Mouse (Mus musculus) kidney, postnatal 0 days (tissue): Measurements from ENCODE around the gene Amph. TPM values are rescaled to one million over a fixed set of nuclear protein-coding genes. Genes with fewer than 3 reads are reported as not detected.
A peak's percentile ranks its signal among the peaks of the same experiment; 100 is the strongest.

Source experiments
- ATAC-seq: fragments of 200-750 bp; cut with Nextera tagmentation; replicated peaks from 2 replicates; pipeline ENCODE4 v1.8.0; 2017; ENCODE audit warnings: low read depth, moderate number of reproducible peaks, moderate TSS enrichment, moderate library complexity; ENCODE audit not compliant: low FRiP score
- DNase-seq: peaks from one replicate; pipeline ENCODE4 v3.0.0-alpha.2; 2016; ENCODE audit warnings: low spot score
- H3K27ac ChIP-seq: fragments of 300-500 bp; sonication (generic); 2 replicates; pipeline ENCODE4 v1.5.1; 2014; ENCODE audit warnings: mild to moderate bottlenecking
- H3K27me3 ChIP-seq: fragments of 300-500 bp; sonication (generic); 2 replicates; pipeline ENCODE4 v1.6.1; 2014; ENCODE audit warnings: low read length, mixed read lengths; ENCODE audit not compliant: insufficient read depth
- H3K36me3 ChIP-seq: fragments of 300-500 bp; sonication (generic); 2 replicates; pipeline ENCODE4 v1.6.1; 2014; ENCODE audit warnings: low read length, mixed read lengths; ENCODE audit not compliant: insufficient read depth
- H3K4me1 ChIP-seq: fragments of 300-500 bp; sonication (generic); replicated peaks from 2 replicates; pipeline ENCODE4 v1.6.1; 2014; ENCODE audit warnings: antibody characterized with exemption, low read length, mixed read lengths; ENCODE audit not compliant: insufficient read depth
- H3K4me2 ChIP-seq: fragments of 300-500 bp; sonication (generic); 2 replicates; pipeline ENCODE4 v1.6.1; 2014; ENCODE audit warnings: mild to moderate bottlenecking, low read length, moderate library complexity, mixed read lengths
- H3K4me3 ChIP-seq: fragments of 300-500 bp; sonication (generic); replicated peaks from 2 replicates; pipeline ENCODE4 v1.5.1; 2014; ENCODE audit warnings: low read depth, low read length
- H3K9ac ChIP-seq: fragments of 300-500 bp; sonication (generic); 2 replicates; pipeline ENCODE4 v1.6.1; 2014; ENCODE audit warnings: low read depth, low read length
- H3K9me3 ChIP-seq: fragments of 300-500 bp; sonication (generic); replicated peaks from 2 replicates; pipeline ENCODE4 v1.6.1; 2016; ENCODE audit warnings: low read length, inconsistent platforms, mixed read lengths
- CTCF ChIP-seq: IDR thresholded peaks from 2 replicates; pipeline ENCODE4 v1.5.1; 2016; ENCODE audit warnings: antibody characterized with exemption, low read depth, mild to moderate bottlenecking, moderate library complexity
- WGBS: fragments of 180-500 bp; shearing (Covaris S2); extraction: QIAGEN DNeasy Blood & Tissue Kit; methylation state at CpG from one replicate; pipeline ENCODE4 v1.1.7; 2014; 5-methylcytosine and 5-hydroxymethylcytosine counted together
- polyA plus RNA-seq: library from polyadenylated mRNA; unstranded; fragments of >200 nt; fragmentation: Nextera tagmentation; extraction: Ambion mirVana; gene quantifications from 2 replicates; pipeline ENCODE4 v1.2.1, GENCODE M21; 2015

Amph gene
- polyA plus RNA-seq, 1 experiment from 2014 or later = 7.2 TPM

DNA sequence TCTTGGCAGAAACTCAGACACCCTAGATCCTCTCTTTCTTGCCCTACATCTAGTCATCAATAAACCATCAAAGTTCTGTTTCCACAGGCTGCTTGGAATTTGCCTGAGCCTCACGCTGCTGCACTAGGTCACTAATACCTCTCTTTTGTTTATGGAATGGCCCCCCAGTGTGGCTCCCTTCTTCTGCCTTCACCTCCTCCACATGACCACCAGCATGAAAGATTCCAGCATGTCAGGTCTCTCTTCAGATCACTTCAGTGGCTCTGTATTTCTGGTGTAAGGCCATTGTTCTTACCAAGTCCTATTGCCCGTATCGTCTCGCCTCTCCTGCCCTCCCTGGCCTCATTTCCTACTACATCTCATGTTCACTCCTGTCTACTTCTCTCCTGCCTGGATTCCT lies 39.3 kb downstream of the Amph start:
- WGBS = 62% methylated on average over 4 of the region's 4 CpGs
- no peaks in the 10 kb centered on the region for H3K9me3 ChIP-seq
- no peak overlapping the region for H3K9ac ChIP-seq
- DNase-seq = no peak
- no peaks in the 10 kb centered on the region for H3K36me3 ChIP-seq
- no peaks in the 10 kb centered on the region for H3K27me3 ChIP-seq
- no peak overlapping the region for H3K27ac ChIP-seq
- no peak for ATAC-seq
- no peaks in the 10 kb centered on the region for H3K4me1 ChIP-seq
- no peak for TF ChIP-seq CTCF
- no peak overlapping the region for H3K4me2 ChIP-seq
- H3K4me3 ChIP-seq = no peak overlapping the region

GRCm38 (mm10) chr13:18988323-18988722 lies 40.3 kb downstream of the Amph start:
- Histone ChIP-seq H3K4me1 (no peaks in the 10 kb centered on the region), H3K4me2 (no peak overlapping the region), H3K36me3 (no peaks in the 10 kb centered on the region), H3K4me3 (no peak overlapping the region), H3K9ac (no peak overlapping the region), H3K27me3 (no peaks in the 10 kb centered on the region), H3K27ac (no peak overlapping the region), H3K9me3 (no peaks in the 10 kb centered on the region)
- 65% methylated on average over 4 of the region's 4 CpGs for WGBS
- DNase-seq (peak; percentile 1), ATAC-seq (no peak)
- no peak for TF ChIP-seq CTCF

DNA sequence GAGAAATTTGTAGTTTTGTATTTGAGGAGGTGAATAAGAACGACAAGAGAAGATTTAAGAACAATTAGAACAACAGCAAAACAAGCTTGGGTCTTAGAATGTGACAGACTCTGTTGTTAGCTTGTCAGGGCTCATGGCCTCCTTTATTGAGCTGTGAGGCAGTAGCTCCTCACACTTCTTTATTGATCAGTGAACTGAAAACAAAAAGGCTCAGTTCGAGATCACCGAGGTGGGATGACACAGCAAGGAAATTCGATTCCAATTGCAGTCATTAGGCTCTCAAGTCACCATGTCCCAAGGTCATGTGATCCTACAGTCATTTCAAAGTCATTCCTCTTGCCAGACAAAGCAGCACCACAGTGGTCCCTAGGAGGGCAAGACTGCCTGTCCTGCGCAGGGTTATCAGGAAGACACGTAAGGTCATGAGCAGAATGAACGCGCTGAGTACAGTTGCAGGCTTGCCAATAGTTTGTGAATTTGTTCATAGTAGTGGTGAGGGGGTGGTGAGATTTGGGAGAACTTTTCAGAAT lies 41.2 kb downstream of the Amph start:
- 44% methylated on average over 8 of the region's 8 CpGs for WGBS
- no peak for TF ChIP-seq CTCF
- no peak overlapping the region for H3K9ac ChIP-seq
- no peaks in the 10 kb centered on the region for H3K9me3 ChIP-seq
- H3K36me3 ChIP-seq = no peaks in the 10 kb centered on the region
- H3K4me1 ChIP-seq = no peaks in the 10 kb centered on the region
- H3K27ac ChIP-seq = no peak overlapping the region
- DNase-seq (no peak), ATAC-seq (no peak)
- no peak overlapping the region for H3K4me3 ChIP-seq
- H3K4me2 ChIP-seq = no peak overlapping the region
- H3K27me3 ChIP-seq = no peaks in the 10 kb centered on the region

DNA sequence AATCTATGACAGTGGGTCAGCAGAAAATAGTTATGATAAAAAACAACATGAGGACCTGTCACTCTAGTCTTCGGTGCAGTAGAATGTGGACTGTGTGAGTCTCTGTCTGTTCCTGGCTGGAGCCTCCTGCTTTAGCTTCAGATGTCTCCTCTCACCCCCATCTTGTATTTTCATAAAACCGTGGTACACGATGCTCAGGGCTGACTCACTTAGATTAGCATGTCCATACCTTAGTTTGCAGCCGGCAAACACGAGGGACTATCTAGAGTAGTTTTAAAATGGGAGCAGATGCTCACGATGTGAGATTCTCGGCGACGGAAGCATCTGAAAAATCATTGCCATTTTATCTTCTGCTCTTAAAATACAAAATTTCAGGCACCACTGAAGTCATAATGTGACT lies 54.5 kb downstream of the Amph start:
- no peaks in the 10 kb centered on the region for H3K27me3 ChIP-seq
- no peak overlapping the region for H3K4me2 ChIP-seq
- H3K36me3 ChIP-seq = no peaks in the 10 kb centered on the region
- TF ChIP-seq CTCF = no peak
- DNase-seq = no peak
- ATAC-seq = no peak
- H3K9me3 ChIP-seq = no peaks in the 10 kb centered on the region
- 93% methylated on average over 9 of the region's 9 CpGs for WGBS
- H3K4me3 ChIP-seq = no peak overlapping the region
- H3K27ac ChIP-seq = no peak overlapping the region
- no peaks in the 10 kb centered on the region for H3K4me1 ChIP-seq
- H3K9ac ChIP-seq = no peak overlapping the region

GRCm38 (mm10) chr13:19004406-19004805 lies 56.4 kb downstream of the Amph start:
- Histone ChIP-seq H3K4me1 (no peaks in the 10 kb centered on the region), H3K27me3 (no peaks in the 10 kb centered on the region), H3K4me3 (no peak overlapping the region), H3K36me3 (no peaks in the 10 kb centered on the region), H3K9ac (no peak overlapping the region), H3K9me3 (no peaks in the 10 kb centered on the region), H3K4me2 (no peak overlapping the region), H3K27ac (no peak overlapping the region)
- no peak for TF ChIP-seq CTCF
- ATAC-seq = no peak
- 43% methylated on average over 5 of the region's 5 CpGs for WGBS
- no peak for DNase-seq

DNA sequence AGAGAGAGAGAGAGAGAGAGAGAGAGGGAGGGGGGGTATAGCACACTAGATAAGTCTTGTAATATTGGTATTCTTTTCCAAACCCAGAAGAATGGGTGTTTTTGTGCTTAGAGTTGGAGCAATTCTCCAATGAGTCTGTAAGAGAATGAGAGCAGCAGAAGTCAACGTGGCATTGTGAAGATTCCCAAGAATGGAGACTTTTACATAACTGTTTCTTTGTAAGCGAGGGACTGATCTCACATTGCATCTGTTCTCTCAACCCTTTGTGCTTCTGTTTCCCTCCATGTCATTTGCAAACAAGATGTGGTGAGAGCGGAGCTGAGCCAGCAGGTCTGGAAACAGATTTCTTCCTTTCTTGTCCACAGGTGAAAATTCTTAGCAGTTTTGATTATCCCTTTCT lies 60.4 kb downstream of the Amph start:
- Histone ChIP-seq H3K4me1 (no peaks in the 10 kb centered on the region), H3K9ac (no peak overlapping the region), H3K27me3 (no peaks in the 10 kb centered on the region), H3K9me3 (no peaks in the 10 kb centered on the region), H3K36me3 (no peaks in the 10 kb centered on the region), H3K4me3 (no peak overlapping the region), H3K4me2 (no peak overlapping the region), H3K27ac (no peak overlapping the region)
- 77% methylated on average over 3 of the region's 3 CpGs for WGBS
- ATAC-seq (no peak), DNase-seq (no peak)
- TF ChIP-seq CTCF = no peak

- 66% methylated on average over 4 of the region's 4 CpGs for WGBS
Measured at GRCm38 (mm10) chr13:19014825-19015375, 66.9 kb downstream of the Amph start.

More at GRCm38 (mm10) chr13:19014825-19015375, 66.9 kb downstream of the Amph start:
- Histone ChIP-seq H3K36me3 (no peaks in the 10 kb centered on the region), H3K4me3 (no peak overlapping the region), H3K4me2 (no peak overlapping the region), H3K9ac (no peak overlapping the region), H3K27me3 (no peaks in the 10 kb centered on the region), H3K27ac (no peak overlapping the region), H3K4me1 (no peaks in the 10 kb centered on the region), H3K9me3 (no peaks in the 10 kb centered on the region)
- DNase-seq = peak; percentile 10
- no peak for ATAC-seq
- no peak for TF ChIP-seq CTCF
